8 mouse cellular contexts compared by ENCODE assay signal in the genomic region with DNA sequence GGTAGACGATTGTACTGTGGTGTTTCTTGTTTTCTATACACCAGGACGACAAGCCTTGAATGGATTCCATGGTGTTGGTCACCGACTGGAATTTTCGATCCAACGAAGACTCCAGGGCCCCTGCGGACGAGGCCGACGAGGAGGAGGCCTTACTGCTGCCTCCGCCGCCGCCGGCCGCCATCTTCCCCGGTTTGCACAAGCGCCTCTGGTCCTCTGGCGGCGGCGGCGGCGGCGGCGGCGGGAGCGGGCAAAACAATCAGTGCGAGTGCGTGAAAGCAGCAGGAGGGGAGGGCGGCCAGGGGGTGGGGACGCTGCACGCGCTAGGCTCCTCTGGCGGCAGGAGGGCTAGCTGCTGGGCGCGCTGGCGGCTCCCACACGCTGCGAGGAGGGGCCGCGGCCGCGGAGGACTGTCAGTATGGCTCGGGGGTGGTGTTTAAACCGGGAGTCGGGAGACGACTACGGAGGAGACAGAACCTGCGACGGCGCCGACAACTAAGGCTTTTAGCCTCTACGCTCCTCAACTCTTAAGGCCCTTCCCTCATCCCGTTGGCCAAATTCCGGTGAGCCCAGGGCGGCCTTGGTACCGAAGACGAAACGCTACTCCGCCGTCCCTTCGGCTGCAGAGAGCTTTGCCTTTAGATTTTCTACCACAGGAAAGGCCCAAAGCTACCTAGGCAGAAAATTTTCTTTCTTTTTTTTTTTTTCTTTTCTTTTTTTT. TPM values are rescaled to one million over a fixed set of nuclear protein-coding genes. Genes with fewer than 3 reads are reported as not detected.
DNase-seq lines count a peak whose midpoint lies in the region; ATAC-seq lines count a peak whose summit lies in the region.

Gene Rprd2, minus strand, starts transcription at position 293 of the 718 bp plus-strand sequence.

- peak; percentile 88 for DNase-seq in ZHBTc4 (ENCODE audit: low read depth, low spot score)
- peak; percentile 52 to 65 for DNase-seq in gastrocnemius, adult 8-10 months (ENCODE audit: low spot score in 2 of 2)
- peak; percentile 90 for DNase-seq in induced T-regulatory cell, adult 2 months (ENCODE audit: low read depth)
- DNase-seq in left cerebral cortex, adult 9 months (ENCODE audit: low spot score in 2 of 2): peak; percentile 54 to 77
- peak; percentile 81 for DNase-seq in right cerebral cortex, postnatal 14 days
- DNase-seq in urinary bladder, postnatal 36 days (ENCODE audit: low spot score in 2 of 2): peak; percentile 68 to 77

- peak; percentile 26; the same call in 1 of the 2 replicates for ATAC-seq in common myeloid progenitor, adult 5-6 weeks (replicated peaks; ENCODE audit: low read depth, poor library complexity, severe bottlenecking)
- peak; percentile 42 for ATAC-seq in megakaryocyte progenitor cell, adult 5-6 weeks (replicated peaks; ENCODE audit: poor library complexity)

RNA-seq across cellular contexts. Expression of gene Rprd2, which starts in this region (rescaled TPM):
- 26.5 and 27.2 TPM in 2 replicates for total RNA-seq in common myeloid progenitor, adult 5-6 weeks (2017)
- 10 to 100 TPM; 31.2 to 38.4 (median 32.1) TPM for total RNA-seq in gastrocnemius, adult 8-10 months (2022)
- 51.7 and 59.5 TPM in 2 replicates for total RNA-seq in megakaryocyte progenitor cell, adult 5-6 weeks (2015)
- 18.9 and 22.5 TPM in 2 replicates for total RNA-seq in megakaryocyte progenitor cell, adult 5-6 weeks (2017)

Comparison
In these comparisons a context has a peak if more than half of its experiments do, and no peak if none do; other contexts are left out.
1. Peak in every context shown above with its lines: DNase-seq and ATAC-seq.